In genomic region chr2:144009551-144010281, GRCm38 (mm10) we compare ENCODE assay signal across 9 mouse cellular contexts. TPM values are rescaled to one million over a fixed set of nuclear protein-coding genes. Genes with fewer than 3 reads are reported as not detected.
DNase-seq lines count a peak whose midpoint lies in the region; ATAC-seq and TF ChIP-seq lines count a peak whose summit lies in the region.
"Had no signal": no experiment of that assay in that cellular context is flagged by ENCODE, and none has a peak within 500 bp of the region (broad histone marks: within the 10 kb centered on the region; RNA-seq: fewer than 3 reads in every experiment).

No protein-coding gene starts in this region.

- peak overlapping the region; percentile 62 for H3K4me2 ChIP-seq in neural tube, embryonic 13.5 days

- DNase-seq in A20 (ENCODE audit: low read depth, low spot score) (peak; percentile 67), ES-E14 (ENCODE audit: low read depth, low spot score) (no peak)
- peak; percentile 22 to 34 for DNase-seq in cerebellum, postnatal 10 days
- peak; percentile 62 for DNase-seq in heart, adult 8-10 months (ENCODE audit: low spot score)
- peak; percentile 71 for DNase-seq in kidney, adult 18-20 months
- DNase-seq in lung, adult 18-20 months, result peak; percentile 86 to 87
- DNase-seq in frontal cortex, adult 2 months (ENCODE audit: extremely low spot score in 1 of 2, low spot score in 1 of 2), result no peak

- H3K9me3 ChIP-seq in ES-E14 (ENCODE audit: control insufficient read depth, insufficient read depth, low read depth, low read length), result no peaks in the 10 kb centered on the region
- H3K9me3 ChIP-seq in neural tube, embryonic 13.5 days, result no peaks in the 10 kb centered on the region

- H3K36me3 ChIP-seq in ES-E14 (ENCODE audit: control insufficient read depth, insufficient read depth, low read length, poor library complexity, severe bottlenecking), result no peaks in the 10 kb centered on the region
- no peaks in the 10 kb centered on the region for H3K36me3 ChIP-seq in neural tube, embryonic 13.5 days

- ATAC-seq in neural tube, embryonic 13.5 days (ENCODE audit: low read depth), result 0 out of 2 replicates have a peak, but pooled peaks have one; percentile 0

- no peaks in the 10 kb centered on the region for H3K27me3 ChIP-seq in neural tube, embryonic 13.5 days

- 4% methylated on average over 30 of the region's 30 CpGs for WGBS in neural tube, embryonic 13.5 days

- peak overlapping the region; percentile 87 for H3K9ac ChIP-seq in ES-E14 (ENCODE audit: insufficient read depth, low read depth, low read length, poor library complexity, severe bottlenecking)
- H3K9ac ChIP-seq in neural tube, embryonic 13.5 days, result peak overlapping the region; percentile 85

- H3K4me3 ChIP-seq in ES-E14 (ENCODE audit: insufficient read depth in 1 of 2, low read depth in 1 of 2, low read length in 2 of 2, poor library complexity in 1 of 2, severe bottlenecking in 1 of 2), result peak overlapping the region; percentile 90 to 93
- peak overlapping the region; percentile 87 for H3K4me3 ChIP-seq in neural tube, embryonic 13.5 days

- H3K27ac ChIP-seq in ES-E14 (ENCODE audit: insufficient read depth, low read depth, low read length, poor library complexity, severe bottlenecking), result no peak overlapping the region
- peak overlapping the region; percentile 91 for H3K27ac ChIP-seq in neural tube, embryonic 13.5 days (replicated peaks)

- in situ Hi-C loops in ES-E14 (cut with MboI; ENCODE audit: low sequenced_read_pairs in 2 of 2, unreplicated experiment in 2 of 2), result no loop called here

- H3K4me1 ChIP-seq in ES-E14 (ENCODE audit: control insufficient read depth in 2 of 2, insufficient read depth in 2 of 2, low read length in 2 of 2, poor library complexity in 1 of 2), result peaks cover 0 to 8% of the 10 kb centered on the region in 2 experiments; a peak in 1 of 4 replicates
- H3K4me1 ChIP-seq in neural tube, embryonic 13.5 days (replicated peaks), result peaks cover 51% of the 10 kb centered on the region

TF ChIP-seq in ES-E14, 5 proteins besides CTCF, POLR2A, EP300 and RAD21:
- no peak for TF ChIP-seq ZC3H11A (IDR thresholded peaks at IDR 0.05; ENCODE audit: borderline replicate concordance, low read depth, low read length)
- TF ChIP-seq ZNF384 (IDR thresholded peaks at IDR 0.05; ENCODE audit: low read depth, low read length), result no peak
- TF ChIP-seq CHD2 (IDR thresholded peaks at IDR 0.05; ENCODE audit: low read depth, low read length), result no peak

RNA-seq across cellular contexts. Expression of gene Rrbp1, which starts 1.3 kb away (rescaled TPM):
- total RNA-seq in ES-E14 (2012; rRNA removed), result 251 and 331 TPM in 2 replicates
- 100 to 1,000 TPM; 109 to 128 (median 115) TPM for total RNA-seq in heart, adult 8-10 months (2022)
- 42.1 and 48.1 TPM in 2 replicates for polyA plus RNA-seq in neural tube, embryonic 13.5 days (2015; fragmentation: Nextera tagmentation; extraction: Ambion mirVana)
- 71.3 and 72.4 TPM in 2 replicates for polyA plus RNA-seq in frontal cortex, adult 2 months (2012; rRNA removed)

RNA-seq across cellular contexts. Expression of gene Banf2, which starts 23.1 kb away (rescaled TPM):
- total RNA-seq in ES-E14 (2012; rRNA removed), result not detected in 2 replicates
- total RNA-seq in heart, adult 8-10 months (2022), result not detected
- polyA plus RNA-seq in neural tube, embryonic 13.5 days (2015; fragmentation: Nextera tagmentation; extraction: Ambion mirVana), result not detected in 2 replicates
- not detected in 2 replicates for polyA plus RNA-seq in frontal cortex, adult 2 months (2012; rRNA removed)
- total RNA-seq: left cerebral cortex, adult 8-10 months had no signal

Comparison
In these comparisons a context has a peak if more than half of its experiments do, and no peak if none do; other contexts are left out.
1. DNase-seq: peak in A20 (single experiment), cerebellum, postnatal 10 days (2 of 2), heart, adult 8-10 months (single experiment), kidney, adult 18-20 months (single experiment) and lung, adult 18-20 months (2 of 2); none in ES-E14 (single experiment) and frontal cortex, adult 2 months (0 of 2).